Mouse (Mus musculus): ENCODE data around the gene Zbtb41.

GRCm38 (mm10) chr1:139405766-139406165 lies 16.3 kb upstream of the Zbtb41 start:
- TF ChIP-seq CTCF (IDR thresholded peaks at IDR 0.05; ENCODE audit: borderline replicate concordance, insufficient read depth, low read length) (no peak), POLR2A (IDR thresholded peaks at IDR 0.05; ENCODE audit: low read depth, low read length) (no peak)
